Mouse (Mus musculus) spleen, embryonic (tissue): ENCODE measurements at regions not wholly inside any gene's neighbourhood (a gene's known extent, or its start where the extent isn't known, plus 50 kb on each side); places are given as distances from the start of the nearest gene placed in this dataset.

Experiments
- CTCF ChIA-PET: fragments of 350-600 bp; sonication (Branson Sonifier 250); formaldehyde crosslinking; loops from one replicate; lab custom pipeline; 2022; lab: Charles Lee

DNA sequence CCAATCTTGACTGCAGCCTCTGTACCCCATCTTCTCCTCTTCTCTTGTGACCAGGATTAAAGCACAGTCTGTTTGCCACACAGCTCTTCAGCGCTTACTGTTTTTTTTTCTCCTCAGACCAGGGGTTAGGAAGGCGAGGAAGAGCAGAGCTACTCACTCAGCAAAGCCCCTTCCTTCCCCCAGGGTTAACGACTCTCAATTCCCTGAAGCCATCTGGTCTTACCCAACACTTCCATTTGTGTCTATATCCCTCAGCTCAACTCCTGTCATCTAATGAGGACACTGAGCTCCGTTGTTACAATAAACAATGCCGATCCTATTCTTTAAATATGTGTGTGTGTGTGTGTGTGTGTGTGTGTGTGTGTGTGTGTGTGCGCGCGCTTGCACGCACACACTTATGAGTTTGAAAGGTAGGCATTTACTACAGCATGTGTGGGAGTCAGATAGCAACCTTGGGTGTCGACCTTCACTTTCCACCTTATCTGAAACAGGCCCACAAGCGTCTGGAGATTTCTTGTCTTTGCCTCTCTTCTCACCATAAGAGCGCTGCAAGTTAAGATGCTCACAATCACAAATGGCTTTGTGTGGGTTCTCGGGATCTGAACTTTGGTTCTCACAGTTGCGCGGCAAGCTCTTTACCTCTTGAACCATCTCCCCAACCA lies 79.3 kb upstream of the Six2 start:
- CTCF ChIA-PET, result no interaction called here

DNA sequence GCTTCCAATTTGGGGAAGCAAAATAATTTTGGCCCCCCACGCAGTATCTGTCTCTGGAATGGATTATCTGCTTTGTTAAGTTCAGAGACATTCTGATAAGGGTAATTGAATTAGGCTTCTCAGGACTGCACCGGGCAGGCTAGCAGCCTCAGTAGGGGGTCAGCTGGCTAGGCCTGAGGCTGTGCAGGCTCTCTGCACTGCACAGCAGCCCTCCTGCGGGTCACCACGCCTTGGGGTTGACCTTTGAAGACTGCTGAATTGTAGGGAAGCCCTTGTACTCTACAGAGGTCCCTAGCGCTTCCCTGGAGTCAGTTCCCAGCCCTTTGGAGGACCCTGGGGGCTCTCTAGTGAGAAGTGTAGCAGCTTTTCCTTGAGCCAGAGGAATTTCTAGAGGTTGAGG lies 78.5 kb upstream of the Six2 start:
- CTCF ChIA-PET, result no interaction called here

GRCm38 (mm10) chr17:85758581-85759098 lies 70.6 kb upstream of the Six2 start:
- CTCF ChIA-PET, result no interaction called here

GRCm38 (mm10) chr17:85757647-85758046 lies 69.6 kb upstream of the Six2 start:
- CTCF ChIA-PET, result no interaction called here

DNA sequence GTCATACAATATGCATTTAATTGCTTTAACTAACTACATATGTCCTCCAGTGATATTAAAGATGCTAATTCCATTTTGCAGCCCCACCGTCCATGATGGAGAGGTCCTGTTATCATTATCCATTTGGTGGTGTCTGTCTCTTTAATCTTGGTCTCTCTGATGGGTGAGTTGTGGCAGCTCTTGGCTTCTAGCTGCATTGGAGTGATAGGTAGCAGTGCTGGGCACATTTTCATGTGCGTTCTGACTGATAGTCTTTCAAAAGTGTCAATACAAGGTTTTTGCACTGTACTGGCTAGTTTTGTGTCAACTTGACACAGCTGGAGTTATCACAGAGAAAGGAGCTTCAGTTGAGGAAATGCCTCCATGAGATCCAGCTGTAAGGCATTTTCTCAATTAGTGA lies 67.5 kb upstream of the Six2 start:
- CTCF ChIA-PET, result interaction anchor here (0.7 kb wide), 1 partner anchor 23 kb away, joined by 11 read pairs; no protein-coding TSS in a partner anchor

- CTCF ChIA-PET, result no interaction called here
Measured at GRCm38 (mm10) chr17:85748649-85749081, 60.6 kb upstream of the Six2 start.

GRCm38 (mm10) chr17:85747976-85748648 lies 60.0 kb upstream of the Six2 start:
- CTCF ChIA-PET, result no interaction called here
